Mouse (Mus musculus) hindbrain, embryonic 13.5 days (tissue): Measurements from ENCODE around the gene Olfr16. TPM values are rescaled to one million over a fixed set of nuclear protein-coding genes. Genes with fewer than 3 reads are reported as not detected.

ENCODE experiments used
- polyA plus RNA-seq: library from polyadenylated mRNA; unstranded; fragments of >200 nt; fragmentation: Nextera tagmentation; extraction: Ambion mirVana; gene quantifications from 2 replicates; pipeline ENCODE4 v1.2.1, GENCODE M21; 2015

Olfr16 gene
- polyA plus RNA-seq, 1 experiment from 2014 or later, result not detected

Other genes starting within 250 kb of the Olfr16 start
- gene Apcs, start 55.4 kb upstream of the Olfr16 start, polyA plus RNA-seq, result not detected in 2 replicates
- not detected in 2 replicates for gene Olfr1408, start 187.0 kb downstream of the Olfr16 start, polyA plus RNA-seq
- not detected in 2 replicates for gene Olfr1406, start 240.2 kb downstream of the Olfr16 start, polyA plus RNA-seq
- not detected in 2 replicates for gene Olfr218, start 247.4 kb downstream of the Olfr16 start, polyA plus RNA-seq